Mouse (Mus musculus) neural tube, embryonic 15.5 days (tissue): ENCODE results near the gene Sycp1. TPM values are rescaled to one million over a fixed set of nuclear protein-coding genes. Genes with fewer than 3 reads are reported as not detected.
A peak's percentile ranks its signal among the peaks of the same experiment; 100 is the strongest.

ENCODE experiments used
- ATAC-seq: fragments of 200-750 bp; cut with Nextera tagmentation; 2 replicates; pipeline ENCODE4 v1.8.0; 2017; ENCODE audit warnings: mild to moderate bottlenecking, moderate TSS enrichment, moderate library complexity; ENCODE audit not compliant: low FRiP score
- H3K27ac ChIP-seq: fragments of 300-500 bp; sonication (generic); replicated peaks from 2 replicates; pipeline ENCODE4 v1.5.1; 2015; ENCODE audit warnings: mild to moderate bottlenecking, inconsistent platforms
- H3K27me3 ChIP-seq: fragments of 300-500 bp; sonication (generic); replicated peaks from 2 replicates; pipeline ENCODE4 v1.6.1; 2015; ENCODE audit warnings: inconsistent platforms
- H3K36me3 ChIP-seq: fragments of 300-500 bp; sonication (generic); 2 replicates; pipeline ENCODE4 v1.6.1; 2015; ENCODE audit warnings: inconsistent platforms
- H3K4me1 ChIP-seq: fragments of 300-500 bp; sonication (generic); 2 replicates; pipeline ENCODE4 v1.6.1; 2015; ENCODE audit warnings: inconsistent platforms
- H3K4me2 ChIP-seq: fragments of 300-500 bp; sonication (generic); 2 replicates; pipeline ENCODE4 v1.6.1; 2015; ENCODE audit warnings: inconsistent platforms, mild to moderate bottlenecking, moderate library complexity
- H3K4me3 ChIP-seq: fragments of 300-500 bp; sonication (generic); replicated peaks from 2 replicates; pipeline ENCODE4 v1.5.1; 2015; ENCODE audit warnings: mild to moderate bottlenecking, inconsistent platforms
- H3K9ac ChIP-seq: fragments of 300-500 bp; sonication (generic); replicated peaks from 2 replicates; pipeline ENCODE4 v1.6.1; 2015; ENCODE audit warnings: mild to moderate bottlenecking, inconsistent platforms
- H3K9me3 ChIP-seq: fragments of 300-500 bp; sonication (generic); replicated peaks from 2 replicates; pipeline ENCODE4 v1.6.1; 2016; ENCODE audit warnings: inconsistent platforms
- whole genome bisulfite sequencing: fragments of 180-500 bp; shearing (Covaris S2); methylation state at CpG from one replicate; pipeline ENCODE4 v1.1.7; 2015; ENCODE audit warnings: mixed read lengths; 5-methylcytosine and 5-hydroxymethylcytosine counted together
- polyA plus RNA-seq: library from polyadenylated mRNA; unstranded; fragments of >200 nt; fragmentation: Nextera tagmentation; extraction: Ambion mirVana; gene quantifications from 2 replicates; pipeline ENCODE4 v1.2.1, GENCODE M21; 2015

The Sycp1 gene
- not detected in 2 replicates for polyA plus RNA-seq

DNA sequence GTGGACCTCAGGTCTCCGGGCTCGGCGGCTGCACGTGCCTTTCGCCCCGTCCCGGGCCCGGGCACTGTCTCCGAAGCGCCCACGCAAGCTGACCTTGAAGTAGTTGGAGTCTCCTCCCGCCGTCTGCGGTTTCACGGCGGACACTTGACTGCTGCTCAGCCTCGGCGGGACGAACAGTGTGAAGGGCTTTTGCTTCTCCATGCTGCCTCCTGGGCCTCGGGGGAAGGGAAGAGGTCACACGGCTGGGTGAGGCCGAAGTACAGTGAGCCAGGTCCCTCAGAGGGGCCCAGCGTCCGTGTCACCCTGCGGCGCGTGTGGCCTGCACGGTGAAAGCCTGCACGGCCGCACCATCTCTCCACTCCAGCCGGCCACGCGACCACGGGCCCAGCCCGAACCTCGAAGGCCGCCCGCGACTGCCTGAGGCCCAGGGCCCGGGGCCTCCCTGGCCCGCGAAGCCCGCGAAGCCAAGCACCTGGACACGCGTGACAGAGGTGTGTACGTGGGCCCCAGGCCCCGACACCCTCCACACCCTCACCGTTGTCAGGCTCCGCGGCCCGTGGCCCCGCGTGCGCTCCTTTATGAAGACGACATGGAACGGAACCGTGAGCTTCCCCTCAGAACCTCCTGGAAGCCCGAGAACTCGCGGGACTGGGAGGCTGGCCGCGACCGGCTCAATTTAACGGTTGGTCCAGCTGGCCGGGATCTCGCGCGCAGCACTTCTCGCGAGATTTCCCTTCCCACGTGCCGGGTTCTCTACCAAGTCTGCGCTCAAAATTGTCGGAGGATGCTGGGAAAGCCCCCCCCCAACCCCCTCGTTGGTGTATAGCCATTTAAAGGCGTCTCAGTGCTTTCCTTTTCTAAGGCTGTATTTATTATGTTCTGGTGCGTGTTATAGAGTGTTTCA, at the start of gene Sycp1:
TSS of gene Sycp1 (minus strand) at position 650 of the 904 bp plus-strand sequence.
- H3K9ac ChIP-seq = no peak within 1 kb of the TSS
- H3K27ac ChIP-seq = no peak within 1 kb of the TSS
- no peaks in the 10 kb centered on the region for H3K36me3 ChIP-seq
- no peaks in the 10 kb centered on the region for H3K4me1 ChIP-seq
- H3K27me3 ChIP-seq = no peaks in the 10 kb centered on the region
- no peaks in the 10 kb centered on the region for H3K9me3 ChIP-seq
- no peak within 1 kb of the TSS for H3K4me2 ChIP-seq
- no peak for ATAC-seq
- WGBS = 95% methylated on average over 78 of the region's 78 CpGs
- H3K4me3 ChIP-seq = no peak within 1 kb of the TSS

- Histone ChIP-seq H3K4me1 (peaks cover 9% of the 10 kb centered on the region), H3K4me2 (peak overlapping the region; percentile 50), H3K9ac (peak overlapping the region; percentile 32; the same call in 1 of the 2 replicates), H3K36me3 (no peaks in the 10 kb centered on the region), H3K4me3 (peak overlapping the region; percentile 17; the same call in 1 of the 2 replicates), H3K27me3 (no peaks in the 10 kb centered on the region), H3K9me3 (no peaks in the 10 kb centered on the region), H3K27ac (peak overlapping the region; percentile 76)
- peak; percentile 30; the same call in 1 of the 2 replicates for ATAC-seq
- 21% methylated on average over 3 of the region's 3 CpGs for WGBS
These were observed 44.4 kb upstream of the Sycp1 start for GRCm38 (mm10) chr3:102980349-102980736.

GRCm38 (mm10) chr3:102979550-102980348, 43.8 kb upstream of the Sycp1 start:
- WGBS = 8% methylated on average over 10 of the region's 10 CpGs
- Histone ChIP-seq H3K27me3 (no peaks in the 10 kb centered on the region), H3K9ac (peak overlapping the region; percentile 32), H3K4me1 (peaks cover 9% of the 10 kb centered on the region), H3K9me3 (no peaks in the 10 kb centered on the region), H3K4me3 (peak overlapping the region; percentile 17), H3K27ac (peak overlapping the region; percentile 76), H3K36me3 (no peaks in the 10 kb centered on the region), H3K4me2 (peak overlapping the region; percentile 50)
- ATAC-seq = peak; percentile 97

DNA sequence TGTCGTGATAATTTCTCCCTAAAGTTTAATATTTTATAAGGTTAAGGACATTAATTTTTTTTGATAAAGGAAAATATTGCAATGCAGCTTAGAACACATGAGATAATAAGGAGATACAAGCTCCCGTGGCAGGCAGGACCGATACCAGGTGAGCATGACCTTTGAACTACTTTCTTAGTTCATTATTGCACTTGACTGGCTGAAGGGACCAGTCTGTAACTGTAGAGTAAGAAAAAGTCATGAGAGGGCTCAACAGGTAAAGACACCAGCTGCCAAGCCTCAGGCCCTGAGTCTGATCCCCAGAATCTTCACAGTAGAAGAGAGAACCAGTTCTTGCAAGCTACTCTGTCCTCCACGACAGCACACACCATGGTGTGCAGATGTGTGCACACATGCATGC, 41.0 kb upstream of the Sycp1 start:
- Histone ChIP-seq H3K27me3 (no peaks in the 10 kb centered on the region), H3K4me3 (no peak overlapping the region), H3K4me1 (peaks cover 9% of the 10 kb centered on the region), H3K9me3 (no peaks in the 10 kb centered on the region), H3K9ac (no peak overlapping the region), H3K36me3 (no peaks in the 10 kb centered on the region), H3K27ac (no peak overlapping the region), H3K4me2 (no peak overlapping the region)
- WGBS = 86% methylated on average over 4 of the region's 4 CpGs
- no peak for ATAC-seq

DNA sequence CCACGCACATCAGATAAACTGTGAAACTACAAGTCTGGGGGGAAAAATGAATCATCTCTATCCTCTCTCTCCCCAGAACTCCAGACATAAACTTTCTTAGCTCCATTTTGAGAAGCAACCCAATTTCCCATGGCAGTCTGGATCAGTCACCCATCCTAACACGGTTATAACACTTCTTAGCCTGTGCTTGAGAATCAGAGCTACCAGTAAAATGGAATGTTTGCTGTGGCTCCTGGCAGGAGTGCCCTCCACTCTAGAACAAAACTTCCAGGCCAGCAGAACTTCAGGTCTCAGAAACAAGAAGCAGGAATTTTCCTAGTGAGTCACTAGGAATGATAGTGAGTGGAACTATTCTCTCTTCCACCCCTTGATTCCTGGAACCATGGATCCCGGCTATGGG, 34.6 kb upstream of the Sycp1 start:
- ATAC-seq = no peak
- Histone ChIP-seq H3K27ac (no peak overlapping the region), H3K9ac (no peak overlapping the region), H3K4me2 (no peak overlapping the region), H3K4me3 (no peak overlapping the region), H3K36me3 (no peaks in the 10 kb centered on the region), H3K27me3 (no peaks in the 10 kb centered on the region), H3K9me3 (no peaks in the 10 kb centered on the region), H3K4me1 (no peaks in the 10 kb centered on the region)
- 84% methylated on average over 3 of the region's 3 CpGs for WGBS

- no peaks in the 10 kb centered on the region for H3K4me1 ChIP-seq
- no peak overlapping the region for H3K27ac ChIP-seq
- H3K9ac ChIP-seq = no peak overlapping the region
- H3K27me3 ChIP-seq = no peaks in the 10 kb centered on the region
- peak overlapping the region; percentile 22 for H3K4me2 ChIP-seq
- no peak for ATAC-seq
- H3K9me3 ChIP-seq = no peaks in the 10 kb centered on the region
- H3K4me3 ChIP-seq = no peak overlapping the region
- H3K36me3 ChIP-seq = no peaks in the 10 kb centered on the region
- 33% methylated on average over 9 of the region's 9 CpGs for WGBS
These were observed 34.2 kb upstream of the Sycp1 start for GRCm38 (mm10) chr3:102970067-102970466.

- H3K9ac ChIP-seq = no peak within 1 kb of the TSS
- no peaks in the 10 kb centered on the region for H3K36me3 ChIP-seq
- H3K9me3 ChIP-seq = no peaks in the 10 kb centered on the region
- ATAC-seq = no peak
- no peaks in the 10 kb centered on the region for H3K27me3 ChIP-seq
- no peak within 1 kb of the TSS for H3K4me2 ChIP-seq
- no peak within 1 kb of the TSS for H3K4me3 ChIP-seq
- H3K27ac ChIP-seq = no peak within 1 kb of the TSS
- 48% methylated on average over 3 of the region's 3 CpGs for WGBS
- no peaks in the 10 kb centered on the region for H3K4me1 ChIP-seq
These were observed 28.1 kb upstream of the Sycp1 start, which contains the start of gene Nr1h5 for GRCm38 (mm10) chr3:102964033-102964432. Nr1h5 (minus strand) TSS chr3:102964133.

DNA sequence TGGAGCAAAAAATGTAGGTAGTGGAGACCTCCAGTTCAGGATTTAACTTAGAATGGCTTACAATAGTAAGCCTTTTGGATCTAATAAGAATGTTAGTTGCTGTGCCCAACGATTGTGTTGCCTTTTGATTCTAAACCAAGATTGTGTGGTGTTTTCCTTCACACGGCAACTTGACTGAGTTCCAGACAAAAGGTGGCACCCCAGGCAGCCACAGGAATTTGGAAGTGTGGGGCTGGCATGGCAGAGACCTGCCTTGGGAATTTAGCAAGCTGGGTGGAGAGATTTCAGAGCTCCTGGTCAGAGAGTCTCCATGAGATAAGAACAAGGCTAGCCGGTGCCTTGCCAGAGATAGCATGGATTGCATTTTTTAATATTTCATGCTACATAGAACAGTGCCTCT, 19.7 kb upstream of the Sycp1 start:
- H3K9ac ChIP-seq = no peak overlapping the region
- no peaks in the 10 kb centered on the region for H3K27me3 ChIP-seq
- H3K9me3 ChIP-seq = no peaks in the 10 kb centered on the region
- H3K4me2 ChIP-seq = no peak overlapping the region
- no peaks in the 10 kb centered on the region for H3K36me3 ChIP-seq
- H3K4me3 ChIP-seq = no peak overlapping the region
- no peaks in the 10 kb centered on the region for H3K4me1 ChIP-seq
- no peak overlapping the region for H3K27ac ChIP-seq
- no peak for ATAC-seq
- 72% methylated on average over 3 of the region's 3 CpGs for WGBS

DNA sequence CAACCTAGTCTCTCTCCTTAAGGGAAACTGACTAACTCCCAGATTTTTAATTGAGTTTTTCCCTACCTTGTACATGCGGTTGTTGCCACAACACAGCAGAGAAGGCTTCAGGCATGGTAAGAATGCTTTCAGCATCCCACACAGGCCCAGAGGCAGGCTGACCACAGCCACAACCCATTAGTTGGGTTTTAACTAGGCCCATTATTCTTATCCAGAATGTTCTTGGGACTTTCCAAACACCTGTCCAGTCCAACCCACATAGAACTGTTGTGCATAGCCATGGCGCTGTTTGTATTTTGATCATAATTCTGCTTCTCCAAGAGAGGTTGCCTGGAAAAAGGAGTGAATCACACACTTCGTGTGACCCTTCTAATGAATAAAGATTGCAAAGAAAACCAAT, 19.2 kb upstream of the Sycp1 start:
- H3K4me3 ChIP-seq = no peak overlapping the region
- no peak overlapping the region for H3K4me2 ChIP-seq
- no peaks in the 10 kb centered on the region for H3K4me1 ChIP-seq
- no peak for ATAC-seq
- no peak overlapping the region for H3K27ac ChIP-seq
- H3K27me3 ChIP-seq = no peaks in the 10 kb centered on the region
- no peaks in the 10 kb centered on the region for H3K9me3 ChIP-seq
- WGBS = 94% methylated on average over 3 of the region's 3 CpGs
- H3K36me3 ChIP-seq = no peaks in the 10 kb centered on the region
- no peak overlapping the region for H3K9ac ChIP-seq

- Histone ChIP-seq H3K4me3 (no peak overlapping the region), H3K9ac (no peak overlapping the region), H3K27ac (no peak overlapping the region), H3K27me3 (no peaks in the 10 kb centered on the region), H3K4me2 (no peak overlapping the region), H3K9me3 (no peaks in the 10 kb centered on the region), H3K36me3 (no peaks in the 10 kb centered on the region), H3K4me1 (no peaks in the 10 kb centered on the region)
- no peak for ATAC-seq
- 94% methylated on average over 12 of the region's 12 CpGs for WGBS
These were observed 18.6 kb upstream of the Sycp1 start for GRCm38 (mm10) chr3:102954476-102954875.

GRCm38 (mm10) chr3:102946861-102947260, 11.0 kb upstream of the Sycp1 start:
- WGBS = 47% methylated on average over 5 of the region's 5 CpGs
- H3K4me1 ChIP-seq = no peaks in the 10 kb centered on the region
- no peak overlapping the region for H3K4me2 ChIP-seq
- no peak for ATAC-seq
- no peaks in the 10 kb centered on the region for H3K36me3 ChIP-seq
- no peaks in the 10 kb centered on the region for H3K9me3 ChIP-seq
- no peak overlapping the region for H3K9ac ChIP-seq
- no peaks in the 10 kb centered on the region for H3K27me3 ChIP-seq
- no peak overlapping the region for H3K27ac ChIP-seq
- no peak overlapping the region for H3K4me3 ChIP-seq
